Mouse (Mus musculus): ENCODE results near the gene Ppt1.

The Ppt1 gene

DNA sequence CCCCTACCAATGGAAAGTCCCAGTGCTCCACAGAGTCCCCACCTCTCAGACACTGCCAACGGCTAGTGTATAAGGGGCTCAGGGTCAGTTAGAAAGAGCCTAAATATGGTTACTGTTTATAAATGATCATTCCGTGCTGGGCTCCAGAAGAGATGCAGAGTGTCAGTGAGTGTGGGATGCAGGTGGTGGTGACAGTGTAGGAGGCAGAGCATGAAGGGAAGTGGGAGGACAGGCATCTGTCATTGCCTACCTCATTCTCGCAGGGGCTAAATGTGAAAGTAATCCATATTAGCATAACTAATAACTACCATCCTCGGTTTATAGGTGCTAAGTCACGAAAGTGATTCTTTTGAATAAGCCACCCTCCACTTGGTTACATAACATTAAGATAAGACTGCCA, 34.7 kb downstream of the Ppt1 start:
- DNase-seq, result no peak

DNA sequence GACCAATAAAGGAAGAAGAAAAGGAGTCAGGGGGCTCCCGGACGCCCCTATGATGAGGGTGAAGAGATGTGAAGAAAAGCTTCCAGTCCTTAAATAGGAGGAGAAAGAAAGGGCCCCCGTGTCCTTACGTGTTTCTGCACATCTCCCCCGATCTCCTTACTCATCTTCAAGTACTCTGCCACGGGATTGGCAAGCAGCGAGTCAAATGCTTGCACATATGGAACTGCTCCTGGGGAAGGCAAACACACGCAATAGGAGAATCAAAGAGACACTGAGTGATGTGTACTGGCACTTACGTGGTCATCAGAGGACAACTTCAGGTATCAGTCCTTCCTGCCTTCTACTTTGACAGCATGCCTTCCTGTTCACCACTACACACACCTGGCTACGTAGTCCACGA, 35.2 kb downstream of the Ppt1 start:
- no peak for DNase-seq

DNA sequence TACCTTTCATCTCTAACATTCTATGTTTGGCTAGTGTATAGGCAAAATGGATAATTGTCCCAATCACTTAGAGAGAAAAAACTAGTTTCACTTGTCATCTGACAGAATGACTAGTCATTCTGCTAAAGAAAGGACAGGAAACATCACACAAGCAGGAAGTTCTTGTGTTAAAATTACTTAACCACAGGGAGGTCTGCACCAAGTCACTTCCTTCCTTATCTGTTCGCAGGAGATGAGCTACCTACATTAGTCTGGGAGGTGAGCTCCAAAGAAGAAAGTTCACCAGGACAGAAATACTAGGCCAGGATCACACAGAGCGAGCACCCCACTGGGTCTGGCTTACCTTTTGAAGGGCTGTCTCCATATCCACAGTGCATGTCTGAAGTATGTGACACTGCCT, 35.9 kb downstream of the Ppt1 start:
- DNase-seq, result no peak

DNA sequence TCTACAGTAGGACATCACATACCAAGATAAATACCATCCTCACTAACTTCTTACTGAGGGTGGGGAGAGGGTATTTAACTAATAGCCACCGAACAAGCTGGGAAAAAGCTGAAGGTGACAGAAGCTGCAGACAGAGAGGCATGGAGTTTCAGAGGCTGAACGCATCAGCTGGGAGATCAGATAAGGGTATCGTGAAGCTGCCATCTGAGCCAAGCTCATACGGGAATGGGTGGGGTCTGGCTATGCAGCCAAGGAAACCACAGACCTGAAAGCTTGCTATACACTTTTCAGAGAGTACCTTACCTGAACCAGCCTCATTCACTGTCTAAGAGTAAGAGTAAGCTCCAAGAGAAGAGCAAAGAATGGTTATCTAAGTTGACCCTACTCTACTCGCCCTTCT, 37.0 kb downstream of the Ppt1 start:
- DNase-seq, result no peak

DNA sequence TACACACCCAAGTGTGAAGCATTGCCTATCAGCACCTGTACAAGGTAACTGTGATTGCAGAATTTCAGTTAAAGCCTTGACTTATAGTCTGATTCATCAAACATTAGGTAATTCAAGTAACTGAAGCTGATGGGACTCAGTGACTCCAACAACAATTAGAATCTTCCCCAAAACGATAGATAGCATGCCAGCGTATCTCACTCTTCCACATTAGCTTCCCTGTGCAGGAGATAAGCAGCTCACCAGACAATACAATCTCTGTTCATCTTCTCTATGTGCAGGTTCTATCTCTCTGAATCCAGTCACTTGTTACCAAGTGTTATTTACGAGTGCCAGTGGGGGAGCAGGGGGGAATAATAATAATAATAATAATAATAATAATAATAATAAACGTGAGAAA, 37.5 kb downstream of the Ppt1 start:
- DNase-seq, result no peak

DNA sequence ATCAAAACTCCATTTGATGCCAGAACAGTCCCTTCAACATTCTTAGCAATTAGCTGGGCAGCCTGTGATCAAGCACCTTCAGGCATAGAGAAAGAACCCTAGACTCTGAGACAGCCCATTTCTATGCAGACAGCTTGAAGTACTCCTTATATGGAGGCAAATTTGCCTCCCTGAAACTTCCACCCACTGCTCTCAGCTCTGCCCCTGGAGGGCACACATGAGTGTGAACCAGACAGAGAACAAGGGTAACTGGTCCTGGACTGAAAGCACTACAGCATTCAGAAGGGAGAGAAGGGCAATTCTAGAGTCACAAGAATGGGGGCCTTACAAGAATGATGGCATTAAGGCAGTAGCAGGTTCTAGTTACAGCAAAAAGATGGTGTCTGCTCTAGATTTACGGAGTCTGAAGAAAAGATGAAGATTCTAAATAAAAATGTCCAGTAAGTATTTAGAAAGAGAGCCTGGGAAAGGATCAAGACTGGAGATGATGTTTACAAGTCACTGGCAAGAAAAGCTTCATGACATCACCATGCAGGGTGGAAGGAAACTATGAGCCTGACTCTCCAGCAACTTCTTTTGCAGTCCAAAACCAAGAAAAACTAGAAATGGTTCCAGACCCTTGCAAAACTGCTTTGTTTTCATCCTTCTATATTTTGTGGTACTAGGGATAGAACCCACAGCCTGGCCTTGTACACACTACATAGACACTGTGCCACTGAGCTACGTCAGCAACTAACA, 42.5 kb downstream of the Ppt1 start:
- DNase-seq, result no peak

DNA sequence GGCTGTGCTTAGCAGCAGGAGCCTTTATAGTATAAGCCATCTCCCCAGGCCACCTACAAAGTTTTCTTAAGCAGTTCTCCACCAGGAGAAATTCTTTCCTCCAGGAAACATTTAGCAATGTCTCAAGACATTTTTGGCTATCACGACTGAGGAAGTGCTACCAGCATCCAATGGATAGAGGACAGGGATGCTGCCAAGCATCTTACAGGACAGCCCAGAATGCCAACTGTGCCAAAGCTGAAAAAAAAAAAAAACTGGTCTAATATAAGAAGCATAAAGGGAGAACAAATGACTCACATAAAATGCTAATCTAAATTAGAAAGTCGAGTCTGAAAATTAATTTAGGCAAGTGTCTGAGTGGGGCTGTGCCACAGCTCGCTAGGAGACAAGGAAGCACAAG, 46.5 kb downstream of the Ppt1 start:
- no peak for DNase-seq

DNA sequence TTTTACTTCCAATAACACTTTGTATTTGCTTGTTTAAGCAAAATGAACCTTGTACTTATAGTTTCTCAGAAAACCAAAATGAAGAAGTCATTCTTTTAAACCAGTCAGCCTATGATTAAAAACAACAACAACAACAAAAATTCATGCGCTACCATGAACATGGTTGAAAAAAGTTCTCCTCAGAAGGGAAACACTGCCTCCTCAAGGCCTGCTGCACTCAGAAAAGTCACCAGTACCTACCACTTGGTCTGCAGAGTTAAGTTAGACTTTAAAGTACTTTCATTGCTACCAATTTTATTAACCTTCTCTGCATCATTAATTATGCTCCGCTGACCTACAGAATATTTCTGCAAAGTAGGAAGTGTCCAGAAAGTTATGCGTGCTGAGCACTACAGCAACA, 47.3 kb downstream of the Ppt1 start:
- DNase-seq, result no peak

DNA sequence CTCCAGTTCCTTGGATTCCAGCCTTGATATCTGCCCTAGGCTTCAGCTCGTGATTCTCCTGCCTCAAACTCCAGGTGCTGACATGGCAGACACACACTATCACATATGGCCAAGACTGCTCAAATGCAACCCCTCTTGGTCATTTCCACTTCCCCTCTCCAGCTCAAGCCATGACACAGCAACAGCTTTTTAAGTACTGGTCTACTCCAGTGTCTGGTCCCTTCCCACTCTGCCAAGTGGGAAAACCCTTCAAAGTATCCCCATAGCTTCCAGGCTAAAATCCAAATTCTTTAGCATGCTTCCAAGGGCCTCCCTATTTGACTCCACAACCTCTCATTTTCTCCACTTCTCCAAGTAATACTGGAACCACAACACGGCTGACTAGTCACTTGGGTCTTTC, 48.0 kb downstream of the Ppt1 start:
- no peak for DNase-seq

DNA sequence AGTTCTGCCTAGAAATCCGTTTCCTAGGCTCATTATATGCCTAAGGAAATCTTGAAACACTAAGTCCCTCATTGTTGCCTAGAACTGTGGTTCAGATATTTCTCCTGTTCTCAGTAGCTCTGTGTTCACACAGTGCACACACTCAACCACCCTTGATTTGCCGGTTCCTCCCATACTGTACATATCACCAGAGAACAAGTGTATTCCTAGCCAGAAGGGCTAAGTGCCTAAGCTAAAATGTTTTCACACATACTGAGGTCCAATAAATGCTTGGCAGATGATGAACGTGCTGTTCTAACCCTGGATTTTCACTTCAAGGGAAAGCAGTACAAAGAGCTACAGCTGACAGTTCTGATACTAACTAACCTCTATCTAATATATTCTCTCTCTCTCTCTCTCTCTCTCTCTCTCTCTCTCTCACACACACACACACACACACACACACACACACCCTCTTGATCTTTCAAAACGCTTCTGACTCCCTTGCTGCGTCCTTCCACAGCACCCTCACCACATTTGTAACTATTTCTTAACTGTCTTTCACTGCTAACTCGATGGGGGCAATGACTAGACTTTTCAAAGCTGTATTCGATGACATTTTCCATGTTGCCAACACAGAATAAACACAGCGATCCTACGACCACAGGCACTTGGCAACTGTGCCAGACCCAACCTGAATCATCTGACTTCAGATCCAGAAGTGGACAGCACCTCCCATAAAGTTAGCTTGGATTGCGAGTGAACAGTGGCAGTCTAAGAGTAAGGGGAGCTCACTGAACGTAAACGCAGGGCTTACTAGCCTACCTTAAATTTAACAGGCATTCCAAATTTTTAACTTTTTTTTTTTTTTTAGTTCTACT, 48.7 kb downstream of the Ppt1 start:
- no peak for DNase-seq

DNA sequence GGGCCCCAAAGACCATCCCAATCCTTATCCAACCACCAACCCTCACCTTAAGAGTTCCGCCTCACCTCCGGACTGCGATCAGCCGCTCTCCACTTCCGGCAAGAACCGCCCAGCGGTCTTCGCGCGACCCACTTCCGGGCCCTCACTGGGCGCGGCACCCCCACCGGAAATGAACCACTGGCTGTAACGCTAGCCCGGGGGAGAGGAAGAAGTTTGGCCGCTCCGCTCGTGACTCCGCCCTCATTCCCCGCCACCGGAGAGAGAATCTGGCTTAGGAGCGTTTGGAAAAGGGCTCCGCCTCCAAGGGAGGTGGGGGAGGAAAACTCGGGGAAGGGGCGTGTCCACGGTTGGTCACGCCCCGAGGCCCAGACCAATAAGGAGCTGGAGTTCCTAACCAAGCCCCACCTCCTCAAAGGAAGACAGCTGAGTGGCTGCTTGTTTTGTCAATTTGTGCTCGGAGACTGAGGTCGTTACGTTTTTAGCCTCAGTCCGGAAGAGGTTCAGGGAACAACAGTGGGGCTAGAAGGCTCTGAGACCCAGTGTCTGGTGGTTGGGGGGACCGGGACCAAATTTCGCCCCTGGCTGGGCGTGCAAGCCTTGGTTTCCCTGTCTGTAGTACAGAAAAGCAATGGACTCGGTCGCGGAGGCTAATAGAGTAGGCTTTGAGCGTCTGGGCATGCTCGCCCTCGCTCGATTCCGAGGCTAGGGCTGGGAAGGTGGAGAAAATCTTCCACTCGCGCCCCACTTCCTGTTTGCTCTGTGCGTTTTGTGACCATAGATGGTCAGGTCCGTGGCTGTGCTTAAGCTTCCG, 49.9 kb downstream of the Ppt1 start, which contains the start of gene Cap1:
TSS of gene Cap1 (minus strand) at position 289 of the 811 bp plus-strand sequence.
- DNase-seq, result peak; percentile 91 to 96

DNA sequence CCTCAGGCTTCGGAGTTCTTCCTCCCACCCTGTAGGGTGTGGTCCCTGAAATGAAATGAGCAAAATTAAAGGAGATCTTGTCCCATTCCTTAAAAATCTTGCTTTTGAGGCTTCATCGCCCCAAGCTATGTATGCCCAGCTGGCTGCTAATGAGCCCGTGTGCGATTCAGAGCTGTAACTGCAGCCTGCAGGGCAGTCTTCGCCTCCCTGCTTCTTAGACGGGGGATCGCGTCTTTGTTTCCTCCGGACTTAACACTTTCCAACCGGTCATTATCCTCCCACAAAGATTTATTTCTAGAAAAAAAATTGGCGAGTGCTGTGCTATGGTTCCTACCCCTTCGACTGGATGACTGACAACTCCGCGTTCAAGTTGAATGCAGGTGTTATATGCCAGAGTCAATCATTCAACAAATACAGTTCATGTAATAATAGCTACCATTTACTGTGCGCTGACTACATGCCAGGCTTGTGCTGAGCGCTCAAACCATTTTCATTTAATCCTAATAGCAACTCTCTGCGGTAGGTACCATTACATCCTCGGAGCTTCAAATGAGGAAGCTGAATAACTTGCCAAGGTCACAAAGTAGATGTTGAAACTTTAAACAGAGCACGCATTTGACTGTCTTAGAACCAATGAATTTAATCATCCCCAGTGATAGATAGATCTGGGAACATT, 50.7 kb downstream of the Ppt1 start:
- no peak for DNase-seq

DNA sequence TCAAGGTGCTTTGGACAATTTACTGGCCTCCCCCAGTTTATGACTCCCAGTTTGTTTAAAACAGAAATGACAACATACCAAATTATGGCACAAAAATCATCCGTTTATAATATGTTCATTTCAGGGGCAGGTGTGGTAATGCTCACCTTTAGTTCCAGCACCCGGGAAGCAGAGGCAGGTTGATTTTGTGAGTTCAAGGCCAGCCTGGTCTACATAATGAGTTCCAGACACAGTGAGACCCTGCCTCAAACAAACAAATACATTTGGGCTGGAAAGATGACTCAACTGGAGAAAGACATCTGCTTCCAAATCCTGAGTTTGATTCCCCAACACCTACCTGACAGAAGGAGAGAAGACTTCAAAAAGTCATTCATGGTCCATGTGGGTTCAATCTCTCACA, 51.3 kb downstream of the Ppt1 start:
- DNase-seq, result no peak

DNA sequence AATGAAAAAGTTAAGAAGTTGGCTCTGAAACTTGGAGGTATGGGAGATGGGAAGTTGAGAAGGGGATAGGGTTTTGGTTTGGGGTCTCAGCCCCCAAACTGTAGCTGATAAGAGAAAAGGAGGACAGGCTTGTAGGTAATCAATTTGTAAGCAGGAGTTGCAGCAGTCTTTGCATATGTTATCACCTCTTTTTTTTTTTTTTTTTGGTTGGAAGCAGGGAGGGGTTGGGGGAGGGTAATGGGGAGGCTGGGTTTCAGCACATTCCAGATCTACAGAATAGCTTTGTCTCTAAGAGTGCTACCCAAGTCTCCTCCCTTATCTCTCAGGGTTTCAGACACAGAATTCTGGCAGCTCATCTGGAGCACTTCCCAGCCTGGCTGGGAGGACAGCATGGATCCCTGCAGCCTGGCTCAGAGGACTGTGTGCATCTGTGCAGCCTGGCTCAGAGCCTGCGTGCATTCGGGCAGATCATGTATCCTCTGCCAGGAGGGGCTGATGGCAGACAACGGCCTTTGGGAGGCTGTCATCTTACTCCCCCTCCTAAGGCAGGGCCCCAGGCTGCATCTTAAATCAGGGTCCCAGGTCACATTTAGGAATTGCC, 54.9 kb downstream of the Ppt1 start:
- DNase-seq, result no peak

DNA sequence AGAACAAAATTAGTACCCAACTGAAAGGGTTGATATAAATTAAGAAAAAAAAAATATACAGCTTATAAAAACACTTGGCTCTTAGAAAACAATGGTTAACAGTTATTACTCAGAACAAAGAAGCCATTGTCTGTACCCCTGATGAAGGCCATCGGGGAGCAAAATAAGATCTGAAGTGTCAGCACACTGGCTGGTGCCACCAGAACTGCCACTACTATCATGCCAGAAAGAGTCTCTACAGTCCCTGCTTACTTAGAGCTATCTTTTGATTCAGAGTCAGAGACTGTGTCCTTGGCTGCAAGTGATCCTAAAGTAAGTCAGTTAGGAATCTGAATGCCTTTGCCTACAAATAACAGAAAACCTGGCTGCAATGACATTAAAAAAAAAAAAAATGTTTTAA, 55.6 kb downstream of the Ppt1 start:
- DNase-seq, result no peak

DNA sequence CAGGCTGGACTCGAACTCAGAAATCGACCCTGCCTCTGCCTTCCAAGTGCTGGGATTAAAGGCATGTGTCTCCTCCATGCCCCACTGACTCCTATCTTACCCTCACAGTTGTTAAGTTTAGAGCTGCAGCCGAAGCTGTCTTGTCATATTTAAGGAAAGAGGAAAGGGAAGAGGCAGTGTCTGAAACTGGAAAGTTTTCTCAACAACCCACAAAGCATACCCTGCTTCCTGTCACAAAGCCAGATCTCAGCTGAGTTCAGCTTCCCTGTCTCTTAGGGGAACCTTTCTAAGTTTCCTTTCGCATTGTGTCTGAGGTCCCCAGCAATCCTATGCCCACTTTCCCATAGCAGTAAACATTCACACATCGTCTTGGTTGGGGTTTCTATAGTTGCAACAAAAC, 56.1 kb downstream of the Ppt1 start:
- no peak for DNase-seq

DNA sequence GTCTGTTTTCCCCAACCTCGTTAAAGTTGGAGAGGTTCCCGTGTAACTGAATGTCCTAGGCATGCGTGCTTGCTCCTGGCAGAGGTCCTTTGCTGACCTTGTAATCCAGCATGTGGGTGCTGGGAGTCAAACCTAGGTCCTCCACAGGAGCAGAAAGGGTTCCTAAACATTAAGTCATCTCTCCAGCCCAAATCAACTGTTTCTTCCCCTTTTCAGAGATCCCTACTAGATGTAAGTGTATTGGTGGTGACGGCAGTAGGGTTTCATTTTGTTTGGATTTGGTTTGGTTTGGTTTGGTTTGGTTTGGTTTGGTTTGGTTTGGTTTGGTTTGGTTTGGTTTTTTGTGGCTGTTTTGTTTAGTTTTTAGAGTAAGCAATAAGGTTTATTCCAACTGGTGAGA, 61.7 kb downstream of the Ppt1 start:
- no peak for DNase-seq

DNA sequence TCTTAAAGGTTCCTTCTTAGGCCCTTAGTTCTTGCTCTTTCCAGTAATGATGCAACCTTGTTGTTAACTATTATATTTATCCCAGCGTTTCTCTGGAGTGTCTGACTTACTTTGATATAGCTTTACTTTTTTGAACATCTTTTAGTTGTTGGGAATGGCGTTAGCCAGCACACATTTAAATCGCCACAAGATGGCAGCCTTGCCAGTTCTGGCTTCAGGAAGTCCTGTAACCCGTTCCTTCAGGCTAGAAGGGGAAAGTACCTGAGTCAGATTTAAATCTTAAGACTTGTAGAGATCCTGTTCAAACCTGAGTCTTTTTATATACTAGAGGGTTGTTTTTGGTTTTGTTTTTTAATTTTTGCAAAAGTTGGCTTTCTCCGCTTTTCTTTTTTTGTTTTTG, 62.3 kb downstream of the Ppt1 start:
- DNase-seq, result peak in 1 of 2 experiments; percentile 43

DNA sequence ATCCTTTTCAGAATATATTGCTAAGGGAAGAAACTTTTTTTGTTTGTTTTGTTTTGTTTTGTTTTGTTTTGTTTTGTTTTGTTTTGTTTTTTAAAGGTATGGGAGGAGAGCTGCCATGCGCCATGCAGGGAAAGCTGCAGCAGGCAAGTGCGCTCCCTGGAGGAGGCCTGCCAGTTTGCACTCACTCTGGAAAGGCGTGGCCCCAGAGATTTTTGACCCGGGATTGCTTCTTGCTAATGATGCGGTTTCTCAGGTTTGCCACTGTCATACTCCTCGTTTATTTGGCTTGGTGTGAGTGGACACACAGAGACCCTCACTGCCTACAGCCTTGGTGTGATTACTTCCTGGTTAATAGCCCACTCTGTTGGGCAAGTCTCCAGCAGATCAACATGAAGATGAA, 66.1 kb downstream of the Ppt1 start:
- DNase-seq, result no peak

DNA sequence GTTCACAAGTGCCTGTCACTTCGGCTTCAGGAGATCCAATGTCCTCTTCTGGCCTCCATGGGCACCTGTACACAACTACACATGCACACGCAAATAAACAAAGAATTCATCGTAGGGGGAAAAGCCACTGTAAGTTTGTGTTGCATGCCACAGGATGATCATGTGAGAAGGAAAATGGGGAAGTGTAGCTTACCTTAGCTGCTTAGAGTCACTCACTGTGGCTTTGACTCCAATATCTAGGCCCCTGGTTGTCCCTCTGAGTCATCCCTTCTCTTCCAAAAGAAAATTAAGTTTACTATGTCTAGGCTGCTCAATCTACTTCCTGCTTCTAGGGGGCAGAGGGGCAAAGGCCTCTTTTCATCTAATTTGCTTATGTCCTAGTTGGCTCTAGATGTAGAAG, 67.7 kb downstream of the Ppt1 start:
- DNase-seq, result no peak

DNA sequence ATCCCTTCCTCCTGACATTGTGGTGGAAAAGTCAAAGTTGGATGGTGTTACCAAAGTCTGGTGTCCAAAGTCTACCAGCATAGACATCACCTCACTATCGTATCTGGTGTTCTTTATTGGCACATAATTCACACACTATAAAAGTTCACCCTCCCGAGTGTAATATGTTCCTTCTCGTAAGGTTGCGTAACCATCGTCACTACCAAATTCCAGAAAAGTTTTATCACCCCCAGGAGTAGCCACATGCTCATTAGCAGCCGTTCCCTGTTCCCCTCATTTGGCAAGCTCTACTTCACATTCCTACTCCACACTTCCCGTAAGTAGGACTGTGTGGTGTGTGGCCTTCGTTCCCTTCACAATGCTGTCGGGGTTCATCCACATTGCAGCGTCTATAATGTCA, 69.3 kb downstream of the Ppt1 start:
- DNase-seq, result no peak

Data from thymus, adult 18-20 months (tissue).